Mouse (Mus musculus) lung, embryonic 15.5 days (tissue): ENCODE data around the gene Pla2g10. TPM values are rescaled to one million over a fixed set of nuclear protein-coding genes. Genes with fewer than 3 reads are reported as not detected.
A peak's percentile ranks its signal among the peaks of the same experiment; 100 is the strongest.
"Not testable (repeated sequence)": the region's sequence is repeated elsewhere in the genome, so short reads cannot be mapped to it uniquely, and the experiment has no call there.

ENCODE experiments used
- ATAC-seq: fragments of 200-750 bp; cut with Nextera tagmentation; 2 replicates; pipeline ENCODE4 v1.8.0; 2017; ENCODE audit warnings: moderate number of reproducible peaks, borderline replicate concordance; ENCODE audit not compliant: low FRiP score, low TSS enrichment; ENCODE audit errors: extremely low read depth
- H3K27ac ChIP-seq: fragments of 300-500 bp; sonication (generic); 2 replicates; pipeline ENCODE4 v1.5.1; 2015; ENCODE audit warnings: moderate library complexity, mild to moderate bottlenecking, inconsistent platforms
- H3K27me3 ChIP-seq: fragments of 300-500 bp; sonication (generic); 2 replicates; pipeline ENCODE4 v1.6.1; 2015; ENCODE audit warnings: inconsistent platforms
- H3K36me3 ChIP-seq: fragments of 300-500 bp; sonication (generic); 2 replicates; pipeline ENCODE4 v1.6.1; 2015; ENCODE audit warnings: inconsistent platforms
- H3K4me1 ChIP-seq: fragments of 300-500 bp; sonication (generic); 2 replicates; pipeline ENCODE4 v1.6.1; 2015; ENCODE audit warnings: inconsistent platforms
- H3K4me2 ChIP-seq: fragments of 300-500 bp; sonication (generic); 2 replicates; pipeline ENCODE4 v1.6.1; 2015; ENCODE audit warnings: inconsistent platforms, mild to moderate bottlenecking, moderate library complexity
- H3K4me3 ChIP-seq: fragments of 300-500 bp; sonication (generic); 2 replicates; pipeline ENCODE4 v1.5.1; 2015; ENCODE audit warnings: mild to moderate bottlenecking, inconsistent platforms
- H3K9ac ChIP-seq: fragments of 300-500 bp; sonication (generic); 2 replicates; pipeline ENCODE4 v1.6.1; 2015; ENCODE audit warnings: inconsistent platforms
- H3K9me3 ChIP-seq: fragments of 300-500 bp; sonication (generic); 2 replicates; pipeline ENCODE4 v1.6.1; 2016; ENCODE audit warnings: inconsistent platforms
- WGBS: fragments of 180-500 bp; shearing (Covaris S2); methylation state at CpG from one replicate; pipeline ENCODE4 v1.1.7; 2015; 5-methylcytosine and 5-hydroxymethylcytosine counted together
- polyA plus RNA-seq: library from polyadenylated mRNA; unstranded; fragments of >200 nt; fragmentation: Nextera tagmentation; extraction: Ambion mirVana; gene quantifications from 2 replicates; pipeline ENCODE4 v1.2.1, GENCODE M21; 2015

Pla2g10 gene
- 3.0 TPM in 2 replicates for polyA plus RNA-seq

- Histone ChIP-seq H3K36me3 (no peaks in the 10 kb centered on the region), H3K9me3 (no peaks in the 10 kb centered on the region), H3K27ac (no peak within 1 kb of the TSS), H3K27me3 (no peaks in the 10 kb centered on the region), H3K4me2 (peak within 1 kb of the TSS; percentile 38), H3K9ac (no peak within 1 kb of the TSS), H3K4me3 (no peak within 1 kb of the TSS), H3K4me1 (peaks cover 4% of the 10 kb centered on the region; the same call in 1 of the 2 replicates)
- 10% methylated on average over 26 of the region's 26 CpGs for WGBS
- no peak for ATAC-seq
These were observed at the start of gene Pla2g10 for GRCm38 (mm10) chr16:13730285-13731255. Gene Pla2g10 (minus strand): TSS chr16:13730983.

- WGBS: 81% methylated on average over 3 of the region's 3 CpGs
- H3K27me3 ChIP-seq, H3K9me3 ChIP-seq, H3K4me2 ChIP-seq, H3K9ac ChIP-seq, H3K4me3 ChIP-seq, H3K36me3 ChIP-seq, H3K4me1 ChIP-seq, H3K27ac ChIP-seq, ATAC-seq: not testable (repeated sequence)
These were observed 43.9 kb upstream of the Pla2g10 start for GRCm38 (mm10) chr16:13774651-13775050.

- H3K9ac ChIP-seq, H3K9me3 ChIP-seq, H3K4me1 ChIP-seq, H3K4me2 ChIP-seq, H3K27ac ChIP-seq, H3K36me3 ChIP-seq, ATAC-seq, H3K27me3 ChIP-seq, H3K4me3 ChIP-seq: not testable (repeated sequence)
- 64% methylated on average over 2 of the region's 2 CpGs for WGBS
These were observed 43.2 kb upstream of the Pla2g10 start for GRCm38 (mm10) chr16:13774011-13774410.

- not testable (repeated sequence) for H3K27me3 ChIP-seq, ATAC-seq, H3K4me1 ChIP-seq, H3K4me2 ChIP-seq, H3K9ac ChIP-seq, H3K27ac ChIP-seq, H3K4me3 ChIP-seq, H3K9me3 ChIP-seq, H3K36me3 ChIP-seq
- 80% methylated on average over 5 of the region's 5 CpGs for WGBS
These were observed 41.3 kb upstream of the Pla2g10 start for GRCm38 (mm10) chr16:13772051-13772450.

- H3K27me3 ChIP-seq, H3K36me3 ChIP-seq, H3K9me3 ChIP-seq, ATAC-seq, H3K4me3 ChIP-seq, H3K4me1 ChIP-seq, H3K4me2 ChIP-seq, H3K9ac ChIP-seq, H3K27ac ChIP-seq: not testable (repeated sequence)
- WGBS: 72% methylated on average over 4 of the region's 4 CpGs
These were observed 40.8 kb upstream of the Pla2g10 start for GRCm38 (mm10) chr16:13771603-13772002.

GRCm38 (mm10) chr16:13766367-13766766 lies 35.6 kb upstream of the Pla2g10 start:
- H3K27ac ChIP-seq: no peak overlapping the region
- H3K9ac ChIP-seq: no peak overlapping the region
- no peaks in the 10 kb centered on the region for H3K9me3 ChIP-seq
- no peak overlapping the region for H3K4me2 ChIP-seq
- H3K36me3 ChIP-seq: no peaks in the 10 kb centered on the region
- H3K4me3 ChIP-seq: no peak overlapping the region
- no peaks in the 10 kb centered on the region for H3K27me3 ChIP-seq
- no peak for ATAC-seq
- H3K4me1 ChIP-seq: no peaks in the 10 kb centered on the region

- Histone ChIP-seq H3K9me3 (no peaks in the 10 kb centered on the region), H3K4me3 (no peak overlapping the region), H3K27me3 (no peaks in the 10 kb centered on the region), H3K9ac (no peak overlapping the region), H3K4me2 (no peak overlapping the region), H3K4me1 (no peaks in the 10 kb centered on the region), H3K36me3 (no peaks in the 10 kb centered on the region), H3K27ac (no peak overlapping the region)
- ATAC-seq: no peak
- 66% methylated on average over 3 of the region's 3 CpGs for WGBS
These were observed 33.7 kb upstream of the Pla2g10 start for GRCm38 (mm10) chr16:13764519-13764918.

- H3K9ac ChIP-seq, H3K27me3 ChIP-seq: not testable (repeated sequence)
These were observed 32.0 kb upstream of the Pla2g10 start for GRCm38 (mm10) chr16:13762807-13763206.

GRCm38 (mm10) chr16:13757823-13758222 lies 27.0 kb upstream of the Pla2g10 start:
- WGBS: 91% methylated on average over 2 of the region's 2 CpGs
- Histone ChIP-seq H3K4me2 (no peak overlapping the region), H3K27me3 (no peaks in the 10 kb centered on the region), H3K9ac (no peak overlapping the region), H3K9me3 (no peaks in the 10 kb centered on the region), H3K27ac (no peak overlapping the region), H3K4me1 (0 out of 2 replicates have a peak, but pooled peaks cover 5% of the 10 kb centered on the region), H3K4me3 (no peak overlapping the region), H3K36me3 (no peaks in the 10 kb centered on the region)
- ATAC-seq: no peak

More at GRCm38 (mm10) chr16:13762807-13763206, 32.0 kb upstream of the Pla2g10 start:
- not testable (repeated sequence) for H3K4me2 ChIP-seq, ATAC-seq, H3K36me3 ChIP-seq, H3K4me3 ChIP-seq, H3K27ac ChIP-seq, H3K9me3 ChIP-seq, H3K4me1 ChIP-seq
- 63% methylated on average over 1 of the region's 1 CpGs for WGBS

- Histone ChIP-seq H3K9me3 (no peaks in the 10 kb centered on the region), H3K9ac (peak overlapping the region; percentile 46), H3K27ac (no peak overlapping the region), H3K4me3 (peak overlapping the region; percentile 65), H3K36me3 (no peaks in the 10 kb centered on the region), H3K4me2 (peak overlapping the region; percentile 85), H3K27me3 (no peaks in the 10 kb centered on the region), H3K4me1 (0 out of 2 replicates have a peak, but pooled peaks cover 5% of the 10 kb centered on the region)
- under 1% methylated on average over 65 of the region's 65 CpGs for WGBS
- peak; percentile 98 for ATAC-seq
These were observed 23.8 kb upstream of the Pla2g10 start for GRCm38 (mm10) chr16:13754400-13755190.

- H3K4me2 ChIP-seq: peak overlapping the region; percentile 85
- no peak overlapping the region for H3K27ac ChIP-seq
- H3K36me3 ChIP-seq: no peaks in the 10 kb centered on the region
- no peaks in the 10 kb centered on the region for H3K27me3 ChIP-seq
- H3K4me1 ChIP-seq: 0 out of 2 replicates have a peak, but pooled peaks cover 5% of the 10 kb centered on the region
- ATAC-seq: no peak
- no peaks in the 10 kb centered on the region for H3K9me3 ChIP-seq
- 55% methylated on average over 8 of the region's 8 CpGs for WGBS
- H3K9ac ChIP-seq: no peak overlapping the region
- peak overlapping the region; percentile 65 for H3K4me3 ChIP-seq
These were observed 23.2 kb upstream of the Pla2g10 start for GRCm38 (mm10) chr16:13753986-13754385.

- no peak overlapping the region for H3K27ac ChIP-seq
- H3K4me2 ChIP-seq: no peak overlapping the region
- H3K36me3 ChIP-seq: no peaks in the 10 kb centered on the region
- H3K4me3 ChIP-seq: no peak overlapping the region
- no peak overlapping the region for H3K9ac ChIP-seq
- no peak for ATAC-seq
- no peaks in the 10 kb centered on the region for H3K9me3 ChIP-seq
- WGBS: 90% methylated on average over 13 of the region's 13 CpGs
- no peaks in the 10 kb centered on the region for H3K27me3 ChIP-seq
- 0 out of 2 replicates have a peak, but pooled peaks cover 5% of the 10 kb centered on the region for H3K4me1 ChIP-seq
These were observed 19.8 kb upstream of the Pla2g10 start for GRCm38 (mm10) chr16:13750626-13751025.
